Mouse (Mus musculus) neural tube, embryonic 13.5 days (tissue): ENCODE results near the gene Camk1d. TPM values are rescaled to one million over a fixed set of nuclear protein-coding genes. Genes with fewer than 3 reads are reported as not detected.
A peak's percentile ranks its signal among the peaks of the same experiment; 100 is the strongest.

Experiments used
- ATAC-seq: fragments of 200-750 bp; cut with Nextera tagmentation; 2 replicates; pipeline ENCODE4 v1.8.0; 2017; ENCODE audit warnings: low read depth, mild to moderate bottlenecking, moderate TSS enrichment, moderate library complexity
- H3K27ac ChIP-seq: fragments of 300-500 bp; sonication (generic); replicated peaks from 2 replicates; pipeline ENCODE4 v1.5.1; 2015; ENCODE audit warnings: moderate library complexity, mild to moderate bottlenecking, inconsistent platforms
- H3K27me3 ChIP-seq: fragments of 300-500 bp; sonication (generic); 2 replicates; pipeline ENCODE4 v1.6.1; 2015; ENCODE audit warnings: mild to moderate bottlenecking, inconsistent platforms
- H3K36me3 ChIP-seq: fragments of 300-500 bp; sonication (generic); 2 replicates; pipeline ENCODE4 v1.6.1; 2015; ENCODE audit warnings: mild to moderate bottlenecking, inconsistent platforms
- H3K4me1 ChIP-seq: fragments of 300-500 bp; sonication (generic); replicated peaks from 2 replicates; pipeline ENCODE4 v1.6.1; 2015; ENCODE audit warnings: inconsistent platforms
- H3K4me2 ChIP-seq: fragments of 300-500 bp; sonication (generic); 2 replicates; pipeline ENCODE4 v1.6.1; 2015; ENCODE audit warnings: inconsistent platforms, mild to moderate bottlenecking, moderate library complexity
- H3K4me3 ChIP-seq: fragments of 300-500 bp; sonication (generic); 2 replicates; pipeline ENCODE4 v1.5.1; 2015; ENCODE audit warnings: mild to moderate bottlenecking, inconsistent platforms
- H3K9ac ChIP-seq: fragments of 300-500 bp; sonication (generic); 2 replicates; pipeline ENCODE4 v1.6.1; 2015; ENCODE audit warnings: moderate library complexity, mild to moderate bottlenecking, inconsistent platforms
- H3K9me3 ChIP-seq: fragments of 300-500 bp; sonication (generic); 2 replicates; pipeline ENCODE4 v1.6.1; 2016; ENCODE audit warnings: inconsistent platforms
- WGBS: fragments of 180-500 bp; shearing (Covaris S2); methylation state at CpG from one replicate; pipeline ENCODE4 v1.1.7; 2015; 5-methylcytosine and 5-hydroxymethylcytosine counted together
- polyA plus RNA-seq: library from polyadenylated mRNA; unstranded; fragments of >200 nt; fragmentation: Nextera tagmentation; extraction: Ambion mirVana; gene quantifications from 2 replicates; pipeline ENCODE4 v1.2.1, GENCODE M21; 2015

Gene Camk1d
- polyA plus RNA-seq, 1 experiment from 2014 or later = 4.6 TPM

DNA sequence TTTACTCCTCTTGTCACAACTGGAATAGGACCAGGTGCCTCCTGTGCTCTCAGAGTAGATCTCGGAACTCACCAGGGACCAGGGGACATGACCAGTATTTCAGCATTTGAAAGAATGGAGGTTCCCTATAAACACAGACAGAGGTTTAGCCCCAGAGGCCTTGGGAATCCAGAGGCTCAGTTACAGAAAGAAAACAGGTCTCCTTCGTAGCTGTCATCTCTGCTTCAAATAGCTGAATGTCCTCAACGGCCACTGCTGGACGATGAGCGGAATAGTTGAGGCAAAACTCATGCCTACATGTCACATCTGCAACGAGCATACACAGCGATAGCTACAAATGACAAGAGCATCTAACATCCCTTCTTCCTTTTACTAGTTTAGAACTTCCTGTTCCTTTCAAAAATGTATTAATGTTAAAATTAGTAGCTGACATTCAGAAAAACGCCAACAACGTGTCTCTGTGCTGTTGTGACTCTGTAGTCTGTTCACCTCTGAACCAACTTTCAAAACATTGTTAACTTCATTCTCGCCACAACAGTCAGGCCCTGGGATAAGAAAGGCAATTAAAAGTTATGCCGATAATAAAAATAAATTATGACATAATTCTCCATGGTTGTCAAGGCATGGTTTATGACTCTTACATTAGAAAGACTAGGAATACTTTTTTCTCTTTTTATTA is 82.5 kb downstream of the Camk1d start:
- Histone ChIP-seq H3K27ac (no peak overlapping the region), H3K4me1 (no peaks in the 10 kb centered on the region; the same call in 1 of the 2 replicates), H3K27me3 (no peaks in the 10 kb centered on the region), H3K4me3 (no peak overlapping the region), H3K9me3 (no peaks in the 10 kb centered on the region), H3K4me2 (no peak overlapping the region), H3K9ac (no peak overlapping the region), H3K36me3 (no peaks in the 10 kb centered on the region)
- WGBS = 77% methylated on average over 11 of the region's 11 CpGs
- no peak for ATAC-seq

GRCm38 (mm10) chr2:5630710-5631109 is 83.6 kb downstream of the Camk1d start:
- no peaks in the 10 kb centered on the region for H3K27me3 ChIP-seq
- no peaks in the 10 kb centered on the region for H3K36me3 ChIP-seq
- 70% methylated on average over 4 of the region's 4 CpGs for WGBS
- no peak overlapping the region for H3K9ac ChIP-seq
- H3K4me2 ChIP-seq = no peak overlapping the region
- no peak for ATAC-seq
- H3K27ac ChIP-seq = no peak overlapping the region
- H3K9me3 ChIP-seq = no peaks in the 10 kb centered on the region
- no peaks in the 10 kb centered on the region; the same call in 1 of the 2 replicates for H3K4me1 ChIP-seq
- H3K4me3 ChIP-seq = no peak overlapping the region

- no peak overlapping the region for H3K4me3 ChIP-seq
- WGBS = 73% methylated on average over 4 of the region's 4 CpGs
- no peak for ATAC-seq
- peaks cover 6% of the 10 kb centered on the region; the same call in 1 of the 2 replicates for H3K9me3 ChIP-seq
- no peak overlapping the region for H3K4me2 ChIP-seq
- no peaks in the 10 kb centered on the region for H3K4me1 ChIP-seq
- H3K9ac ChIP-seq = no peak overlapping the region
- no peak overlapping the region for H3K27ac ChIP-seq
- no peaks in the 10 kb centered on the region for H3K27me3 ChIP-seq
- no peaks in the 10 kb centered on the region for H3K36me3 ChIP-seq
These were observed 89.9 kb downstream of the Camk1d start for GRCm38 (mm10) chr2:5624379-5624778.

DNA sequence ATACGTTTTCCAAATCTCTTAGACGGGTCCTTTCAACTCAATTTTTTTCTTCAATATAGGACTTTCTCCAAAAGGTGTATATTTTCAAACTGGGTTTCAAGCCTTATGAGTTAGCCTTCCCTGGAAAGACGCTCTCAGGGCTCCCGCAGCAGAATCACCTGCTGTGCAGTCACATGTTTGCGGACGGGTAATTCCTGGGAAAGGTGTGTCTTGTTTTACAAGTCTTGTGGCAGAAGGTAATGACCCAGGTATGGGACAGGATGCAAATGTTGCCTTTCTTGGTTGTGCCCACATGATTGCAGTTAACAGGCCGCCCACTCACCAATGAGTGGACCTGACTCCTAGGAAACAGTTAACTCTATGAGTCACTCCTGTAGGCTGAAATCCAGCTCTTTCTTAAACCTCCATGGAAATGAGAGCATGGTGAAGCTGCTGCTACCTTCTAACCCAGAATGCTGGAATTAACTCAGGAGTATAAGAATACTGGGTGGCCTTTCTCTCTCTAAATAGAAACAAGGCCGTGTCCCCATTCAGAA is 95.9 kb downstream of the Camk1d start:
- Histone ChIP-seq H3K9me3 (peaks cover 6% of the 10 kb centered on the region; the same call in 1 of the 2 replicates), H3K4me1 (peaks cover 16% of the 10 kb centered on the region), H3K9ac (no peak overlapping the region), H3K4me2 (no peak overlapping the region), H3K36me3 (no peaks in the 10 kb centered on the region), H3K27me3 (no peaks in the 10 kb centered on the region), H3K27ac (no peak overlapping the region), H3K4me3 (no peak overlapping the region)
- no peak for ATAC-seq
- WGBS = 90% methylated on average over 8 of the region's 8 CpGs

DNA sequence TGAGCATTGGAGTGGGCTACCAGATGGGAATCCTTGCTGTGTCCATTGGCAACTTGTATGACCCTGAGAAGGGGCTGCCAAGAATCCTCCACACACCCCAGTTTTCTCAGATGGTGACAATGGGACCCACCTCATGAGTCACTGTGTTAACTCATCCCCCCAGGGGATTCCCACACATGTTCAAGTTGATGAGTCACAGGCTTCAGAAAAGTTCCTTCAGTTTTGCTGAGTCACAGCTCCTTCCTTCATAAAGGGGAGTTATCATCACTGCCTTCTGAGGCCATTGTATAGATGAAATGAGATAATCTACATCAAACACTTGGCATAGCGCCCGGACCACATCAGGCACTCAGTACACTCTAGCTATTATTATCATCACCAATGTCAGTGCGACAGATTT is 99.4 kb downstream of the Camk1d start:
- Histone ChIP-seq H3K9me3 (no peaks in the 10 kb centered on the region), H3K4me3 (no peak overlapping the region), H3K4me1 (peaks cover 27% of the 10 kb centered on the region), H3K27me3 (no peaks in the 10 kb centered on the region), H3K27ac (no peak overlapping the region), H3K9ac (no peak overlapping the region), H3K4me2 (no peak overlapping the region), H3K36me3 (no peaks in the 10 kb centered on the region)
- peak; percentile 45 for ATAC-seq
- 77% methylated on average over 3 of the region's 3 CpGs for WGBS

GRCm38 (mm10) chr2:5614308-5614705 is 100.0 kb downstream of the Camk1d start:
- WGBS = 23% methylated on average over 2 of the region's 2 CpGs
- Histone ChIP-seq H3K9me3 (no peaks in the 10 kb centered on the region), H3K4me1 (peaks cover 27% of the 10 kb centered on the region), H3K27me3 (no peaks in the 10 kb centered on the region), H3K27ac (peak overlapping the region; percentile 52), H3K36me3 (no peaks in the 10 kb centered on the region), H3K4me2 (no peak overlapping the region), H3K4me3 (no peak overlapping the region), H3K9ac (no peak overlapping the region)
- peak; percentile 21; the same call in 1 of the 2 replicates for ATAC-seq

GRCm38 (mm10) chr2:5613651-5614307 is 100.5 kb downstream of the Camk1d start:
- H3K4me2 ChIP-seq = 0 out of 2 replicates have a peak overlapping the region, but pooled peaks have one; percentile 4
- peak overlapping the region; percentile 52 for H3K27ac ChIP-seq
- no peaks in the 10 kb centered on the region for H3K36me3 ChIP-seq
- no peaks in the 10 kb centered on the region for H3K27me3 ChIP-seq
- WGBS = 42% methylated on average over 12 of the region's 12 CpGs
- ATAC-seq = peak; percentile 57
- no peaks in the 10 kb centered on the region for H3K9me3 ChIP-seq
- no peak overlapping the region for H3K4me3 ChIP-seq
- H3K9ac ChIP-seq = no peak overlapping the region
- H3K4me1 ChIP-seq = peaks cover 27% of the 10 kb centered on the region

DNA sequence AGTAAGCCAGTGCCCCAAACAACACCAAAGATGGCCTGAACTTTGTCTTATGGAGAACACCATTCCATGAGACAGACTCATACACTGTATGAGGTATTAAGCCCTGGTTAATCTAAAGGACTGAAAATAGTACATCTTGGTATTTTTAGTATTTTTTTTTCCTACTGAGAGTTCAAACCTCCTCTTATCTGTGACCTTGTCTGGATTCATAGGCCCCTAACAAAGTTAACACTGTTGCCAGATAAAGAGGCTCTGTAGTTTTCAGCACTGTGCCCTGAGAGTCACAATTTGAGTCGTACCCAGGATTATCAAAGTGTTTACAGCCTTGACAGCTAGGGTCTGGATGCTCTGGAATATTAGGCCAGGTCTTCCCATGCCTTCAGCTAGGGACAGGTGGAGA is 102.7 kb downstream of the Camk1d start:
- ATAC-seq = no peak
- H3K9me3 ChIP-seq = no peaks in the 10 kb centered on the region
- H3K4me2 ChIP-seq = no peak overlapping the region
- H3K4me3 ChIP-seq = no peak overlapping the region
- H3K4me1 ChIP-seq = peaks cover 32% of the 10 kb centered on the region
- H3K27me3 ChIP-seq = no peaks in the 10 kb centered on the region
- no peak overlapping the region for H3K9ac ChIP-seq
- H3K36me3 ChIP-seq = no peaks in the 10 kb centered on the region
- no peak overlapping the region for H3K27ac ChIP-seq
- WGBS = 81% methylated on average over 1 of the region's 1 CpGs

GRCm38 (mm10) chr2:5610521-5610920 is 103.8 kb downstream of the Camk1d start:
- H3K4me3 ChIP-seq = no peak overlapping the region
- no peaks in the 10 kb centered on the region for H3K27me3 ChIP-seq
- H3K9me3 ChIP-seq = no peaks in the 10 kb centered on the region
- H3K4me1 ChIP-seq = peaks cover 32% of the 10 kb centered on the region
- ATAC-seq = no peak
- no peak overlapping the region for H3K27ac ChIP-seq
- H3K36me3 ChIP-seq = no peaks in the 10 kb centered on the region
- no peak overlapping the region for H3K9ac ChIP-seq
- H3K4me2 ChIP-seq = no peak overlapping the region
- 79% methylated on average over 4 of the region's 4 CpGs for WGBS

DNA sequence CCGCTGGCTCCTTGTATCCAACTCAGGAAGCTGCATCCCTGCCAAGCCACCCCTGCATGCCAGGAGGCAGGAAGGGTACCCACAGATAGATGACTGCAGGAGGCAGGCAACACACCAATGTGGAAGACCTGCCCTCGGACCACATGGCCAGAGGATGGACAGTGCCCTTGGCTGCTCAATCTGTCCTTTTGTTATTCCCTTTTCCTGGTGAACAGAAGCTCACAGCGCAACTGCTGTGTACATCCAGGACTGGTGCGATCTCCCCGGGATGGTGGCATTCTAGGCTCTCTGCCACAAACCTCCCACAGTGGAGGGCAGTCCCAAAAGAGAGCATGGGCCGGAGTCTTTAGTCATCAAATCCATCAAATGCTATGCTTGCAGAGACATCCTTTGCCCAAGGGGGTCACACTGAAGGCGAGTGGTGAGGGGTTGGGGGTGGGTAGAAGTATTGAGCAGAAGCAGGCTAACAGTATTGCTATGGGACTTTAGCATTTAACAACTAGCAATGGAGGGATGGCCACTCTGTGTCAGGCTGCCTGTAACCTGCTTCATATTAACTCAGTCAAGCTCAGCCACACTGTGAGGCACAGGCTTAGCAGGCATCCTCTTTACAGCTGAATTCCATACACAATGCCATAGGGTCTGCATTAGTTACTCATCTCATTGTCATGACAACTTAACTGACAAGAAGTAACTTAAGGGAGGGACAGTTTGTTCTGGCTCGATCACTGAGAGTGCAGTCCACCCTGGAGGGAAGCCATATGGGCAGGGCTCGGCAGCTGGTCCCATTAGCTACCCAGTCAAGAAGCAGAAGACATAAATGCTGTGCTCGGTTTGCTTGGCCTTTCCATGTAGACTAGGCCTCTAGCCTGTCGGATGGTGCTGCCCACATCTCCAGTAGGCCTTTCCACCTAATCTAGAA is 106.1 kb downstream of the Camk1d start:
- H3K4me3 ChIP-seq = no peak overlapping the region
- H3K9me3 ChIP-seq = no peaks in the 10 kb centered on the region
- H3K36me3 ChIP-seq = no peaks in the 10 kb centered on the region
- H3K4me1 ChIP-seq = peaks cover 13% of the 10 kb centered on the region
- 68% methylated on average over 11 of the region's 11 CpGs for WGBS
- no peak overlapping the region for H3K4me2 ChIP-seq
- H3K9ac ChIP-seq = no peak overlapping the region
- no peaks in the 10 kb centered on the region for H3K27me3 ChIP-seq
- no peak overlapping the region for H3K27ac ChIP-seq
- ATAC-seq = no peak; the same call in 1 of the 2 replicates

DNA sequence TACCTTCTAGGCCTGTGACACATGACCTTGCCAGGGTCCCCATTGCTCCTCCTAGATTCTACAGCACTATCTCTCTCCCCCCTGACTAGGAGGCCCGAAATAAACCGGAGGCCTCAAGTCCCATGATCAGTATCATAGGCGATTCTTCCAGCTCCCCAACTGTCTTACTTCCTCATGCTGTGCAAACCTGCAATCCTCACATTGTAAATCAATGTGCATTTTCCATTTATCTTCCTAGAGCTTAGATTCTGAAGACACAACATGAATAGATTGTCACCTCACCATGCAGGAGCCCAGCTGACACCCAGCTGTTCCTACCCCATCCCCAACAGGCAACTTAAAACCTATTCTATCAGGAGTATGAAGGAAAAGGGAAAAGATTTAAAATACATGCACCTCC is 108.5 kb downstream of the Camk1d start:
- 69% methylated on average over 3 of the region's 3 CpGs for WGBS
- no peak for ATAC-seq
- Histone ChIP-seq H3K36me3 (no peaks in the 10 kb centered on the region), H3K4me3 (no peak overlapping the region), H3K4me1 (peaks cover 12% of the 10 kb centered on the region), H3K9me3 (no peaks in the 10 kb centered on the region), H3K27ac (no peak overlapping the region), H3K9ac (no peak overlapping the region), H3K27me3 (no peaks in the 10 kb centered on the region), H3K4me2 (no peak overlapping the region)

DNA sequence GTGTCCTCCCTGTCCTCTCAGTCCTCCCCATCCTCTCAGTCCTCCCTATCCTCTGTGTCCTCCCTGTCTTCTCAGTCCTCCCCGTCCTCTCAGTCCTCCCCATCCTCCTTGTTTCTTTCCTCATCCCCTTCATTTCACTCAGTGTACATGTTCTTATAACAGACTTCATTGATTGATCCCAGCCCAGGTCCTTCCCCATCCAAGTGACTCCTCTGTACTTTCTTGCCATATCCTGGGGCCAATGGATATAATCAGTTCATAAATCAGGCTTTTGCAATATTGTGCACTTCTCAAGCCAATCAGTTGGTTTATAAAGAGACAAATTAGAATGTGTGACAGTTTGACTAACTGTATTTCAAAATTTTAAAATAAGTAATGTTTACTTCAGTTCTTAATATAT is 112.3 kb downstream of the Camk1d start:
- ATAC-seq = no peak
- Histone ChIP-seq H3K9me3 (no peaks in the 10 kb centered on the region), H3K4me3 (no peak overlapping the region), H3K27me3 (no peaks in the 10 kb centered on the region), H3K9ac (no peak overlapping the region), H3K4me1 (peaks cover 16% of the 10 kb centered on the region), H3K4me2 (no peak overlapping the region), H3K27ac (no peak overlapping the region), H3K36me3 (no peaks in the 10 kb centered on the region)
- 96% methylated on average over 1 of the region's 1 CpGs for WGBS
